Mouse (Mus musculus) liver, adult (tissue): ENCODE results near the gene Noc2l.

ENCODE experiments used
- GATA4 ChIP-seq: IDR thresholded peaks from 2 replicates; pipeline ENCODE4 v1.6.1; 2014; ENCODE audit warnings: mild to moderate bottlenecking, low read length; ENCODE audit not compliant: insufficient replicate concordance

The Noc2l gene

GRCm38 (mm10) chr4:156203413-156204131 lies 32.2 kb upstream of the Noc2l start:
- no peak for TF ChIP-seq GATA4

GRCm38 (mm10) chr4:156208872-156209271 lies 26.9 kb upstream of the Noc2l start:
- no peak for TF ChIP-seq GATA4

GRCm38 (mm10) chr4:156209963-156210635 lies 25.7 kb upstream of the Noc2l start:
- TF ChIP-seq GATA4: no peak

- TF ChIP-seq GATA4: no peak
Measured at GRCm38 (mm10) chr4:156213134-156213533, 22.7 kb upstream of the Noc2l start.

- no peak for TF ChIP-seq GATA4
Measured at GRCm38 (mm10) chr4:156215649-156216048, 20.2 kb upstream of the Noc2l start, which contains the start of gene Perm1. Gene Perm1, plus strand, starts transcription at chr4:156215868.

GRCm38 (mm10) chr4:156216196-156216595 lies 19.6 kb upstream of the Noc2l start:
- no peak for TF ChIP-seq GATA4

GRCm38 (mm10) chr4:156217022-156217669 lies 18.7 kb upstream of the Noc2l start:
- no peak for TF ChIP-seq GATA4

GRCm38 (mm10) chr4:156217838-156218237 lies 18.0 kb upstream of the Noc2l start:
- TF ChIP-seq GATA4: no peak

- no peak for TF ChIP-seq GATA4
Measured at GRCm38 (mm10) chr4:156219936-156220335, 15.9 kb upstream of the Noc2l start.

GRCm38 (mm10) chr4:156224276-156224675 lies 11.5 kb upstream of the Noc2l start:
- no peak for TF ChIP-seq GATA4

- no peak for TF ChIP-seq GATA4
Measured at GRCm38 (mm10) chr4:156227752-156228392, 7.9 kb upstream of the Noc2l start.

GRCm38 (mm10) chr4:156228393-156229024 lies 7.3 kb upstream of the Noc2l start:
- TF ChIP-seq GATA4: no peak

GRCm38 (mm10) chr4:156234021-156234501 lies 1.7 kb upstream of the Noc2l start:
- TF ChIP-seq GATA4: no peak

GRCm38 (mm10) chr4:156234701-156235213 lies 1.1 kb upstream of the Noc2l start, which contains the start of gene Plekhn1:
Gene Plekhn1, minus strand, starts transcription at chr4:156234857.
- no peak; the same call in 1 of the 2 replicates for TF ChIP-seq GATA4
